In genomic region chr15:103102068-103102840, GRCm38 (mm10) we compare ENCODE assay signal across 8 mouse cellular contexts.
A peak's percentile ranks its signal among the peaks of the same experiment; 100 is the strongest.
DNase-seq lines count a peak whose midpoint lies in the region; ATAC-seq and TF ChIP-seq lines count a peak whose summit lies in the region.

No protein-coding gene starts in this region.

- no peaks in the 10 kb centered on the region for H3K36me3 ChIP-seq in heart, embryonic 15.5 days
- H3K36me3 ChIP-seq in limb, embryonic 11.5 days (ENCODE audit: control insufficient read depth, insufficient read depth, low read length): no peaks in the 10 kb centered on the region
- H3K36me3 ChIP-seq in neural tube, embryonic 15.5 days: no peaks in the 10 kb centered on the region

- no peak for ATAC-seq in heart, embryonic 15.5 days (replicated peaks; ENCODE audit: insufficient number of reproducible peaks, insufficient read depth, low FRiP score, low read depth)
- peak; percentile 74 for ATAC-seq in limb, embryonic 11.5 days (ENCODE audit: insufficient number of reproducible peaks, low FRiP score, low TSS enrichment, low read depth)
- peak; percentile 73 for ATAC-seq in neural tube, embryonic 15.5 days (ENCODE audit: low FRiP score)

- peak overlapping the region; percentile 22 for H3K4me3 ChIP-seq in left cerebral cortex, adult 2 months
- H3K4me3 ChIP-seq in heart, embryonic 15.5 days: peak overlapping the region; percentile 46
- peak overlapping the region; percentile 36 for H3K4me3 ChIP-seq in limb, embryonic 11.5 days (ENCODE audit: low read depth, low read length)
- H3K4me3 ChIP-seq in neural tube, embryonic 15.5 days (replicated peaks): peak overlapping the region; percentile 46

- no peaks in the 10 kb centered on the region for H3K9me3 ChIP-seq in heart, embryonic 15.5 days (replicated peaks)
- H3K9me3 ChIP-seq in limb, embryonic 11.5 days (ENCODE audit: control insufficient read depth, low read length): no peaks in the 10 kb centered on the region
- H3K9me3 ChIP-seq in neural tube, embryonic 15.5 days (replicated peaks): no peaks in the 10 kb centered on the region

- peak overlapping the region; percentile 79 for H3K4me2 ChIP-seq in heart, embryonic 15.5 days
- peak overlapping the region; percentile 63 for H3K4me2 ChIP-seq in limb, embryonic 11.5 days (ENCODE audit: low read depth, severe bottlenecking)
- H3K4me2 ChIP-seq in neural tube, embryonic 15.5 days: peak overlapping the region; percentile 64

- no peak for DNase-seq in left cerebral cortex, adult 2 months (ENCODE audit: extremely low spot score in 1 of 2, low spot score in 2 of 2)
- no peak for DNase-seq in left cerebral cortex, adult 18-20 months (ENCODE audit: low spot score in 2 of 2)
- peak; percentile 81 for DNase-seq in embryo, embryonic 9.5 days (ENCODE audit: extremely low spot score)
- DNase-seq in limb, embryonic 11.5 days (ENCODE audit: low spot score): peak; percentile 76
- DNase-seq in layer of hippocampus, adult 18-20 months (ENCODE audit: low spot score in 2 of 2): no peak
- DNase-seq in spleen, postnatal 10 days (ENCODE audit: low spot score in 2 of 2): no peak

- peaks cover 95% of the 10 kb centered on the region for H3K27me3 ChIP-seq in heart, embryonic 15.5 days
- peaks cover 21% of the 10 kb centered on the region for H3K27me3 ChIP-seq in limb, embryonic 11.5 days (ENCODE audit: control insufficient read depth, insufficient read depth, low read length)
- H3K27me3 ChIP-seq in neural tube, embryonic 15.5 days (replicated peaks): no peaks in the 10 kb centered on the region

- peaks cover 11% of the 10 kb centered on the region for H3K4me1 ChIP-seq in heart, embryonic 15.5 days (replicated peaks)
- 0 out of 2 replicates have a peak, but pooled peaks cover 2% of the 10 kb centered on the region for H3K4me1 ChIP-seq in limb, embryonic 11.5 days (ENCODE audit: control insufficient read depth, insufficient read depth, low read length)
- peaks cover 56% of the 10 kb centered on the region for H3K4me1 ChIP-seq in neural tube, embryonic 15.5 days

- TF ChIP-seq CTCF in left cerebral cortex, adult 2 months (IDR thresholded peaks at IDR 0.05): no peak

- intact Hi-C loops in left cerebral cortex, adult 2 months (cut with DNase I): no loop called here

- H3K27ac ChIP-seq in left cerebral cortex, adult 2 months: no peak overlapping the region
- H3K27ac ChIP-seq in heart, embryonic 15.5 days: no peak overlapping the region
- no peak overlapping the region for H3K27ac ChIP-seq in limb, embryonic 11.5 days (replicated peaks; ENCODE audit: low read depth, low read length)
- H3K27ac ChIP-seq in neural tube, embryonic 15.5 days (replicated peaks): peak overlapping the region; percentile 74

- H3K9ac ChIP-seq in heart, embryonic 15.5 days: no peak overlapping the region
- H3K9ac ChIP-seq in limb, embryonic 11.5 days (ENCODE audit: low read length): peak overlapping the region; percentile 43; the same call in 1 of the 2 replicates
- H3K9ac ChIP-seq in neural tube, embryonic 15.5 days (replicated peaks): peak overlapping the region; percentile 55

- 2% methylated on average over 46 of the region's 46 CpGs for WGBS in heart, embryonic 15.5 days
- WGBS in limb, embryonic 11.5 days: under 1% methylated on average over 46 of the region's 46 CpGs
- 1% methylated on average over 45 of the region's 46 CpGs for WGBS in neural tube, embryonic 15.5 days

Comparison
In these comparisons a context has a peak if more than half of its experiments do, and no peak if none do; other contexts are left out.
1. DNase-seq: peak in embryo, embryonic 9.5 days (single experiment) and limb, embryonic 11.5 days (single experiment); none in left cerebral cortex, adult 2 months (0 of 2), left cerebral cortex, adult 18-20 months (0 of 2), layer of hippocampus, adult 18-20 months (0 of 2) and spleen, postnatal 10 days (0 of 2).
2. Peak in every context shown above with its lines, with median percentiles within 50 percentile points of each other: H3K4me3 ChIP-seq and H3K4me2 ChIP-seq.